Mouse (Mus musculus) cerebellum, postnatal 4 days (tissue): Measurements from ENCODE around the gene Cpd.
"Not testable (repeated sequence)": the region's sequence is repeated elsewhere in the genome, so short reads cannot be mapped to it uniquely, and the experiment has no call there.

Source experiments
- DNase-seq, 2 experiments: peaks; one replicate each; pipeline ENCODE4 v3.0.0; 2022; ENCODE audit warnings: low spot score in 2 of 2, mixed read lengths in 1 of 2

Cpd gene

DNA sequence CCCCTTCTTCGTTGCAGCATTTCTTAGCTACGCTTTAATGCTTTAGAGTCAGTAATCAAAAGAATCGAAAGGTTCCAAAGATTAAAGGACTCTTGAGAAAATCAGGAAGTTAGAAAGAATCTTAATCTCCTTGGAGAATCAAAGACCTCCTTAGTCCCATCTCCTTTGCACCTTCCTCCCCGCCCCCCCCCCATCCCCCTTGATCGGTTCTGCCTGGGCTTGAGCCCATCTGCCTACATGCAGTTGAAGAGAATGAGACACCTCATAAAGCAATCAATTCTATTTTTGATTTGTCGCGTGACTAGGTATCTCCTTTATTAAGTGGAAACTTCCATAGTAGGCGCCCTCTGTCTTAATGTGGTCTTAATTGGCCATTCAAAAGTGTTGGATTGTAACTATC is 536 bp upstream of the Cpd start:
- no peak for DNase-seq

- peak in 1 of 2 experiments; percentile 30 for DNase-seq
Measured at GRCm38 (mm10) chr11:76846011-76846877, 574 bp downstream of the Cpd start.

GRCm38 (mm10) chr11:76845275-76845980 is 1.4 kb downstream of the Cpd start:
- DNase-seq, result no peak

- no peak for DNase-seq
Measured at GRCm38 (mm10) chr11:76838573-76838972, 8.2 kb downstream of the Cpd start.

DNA sequence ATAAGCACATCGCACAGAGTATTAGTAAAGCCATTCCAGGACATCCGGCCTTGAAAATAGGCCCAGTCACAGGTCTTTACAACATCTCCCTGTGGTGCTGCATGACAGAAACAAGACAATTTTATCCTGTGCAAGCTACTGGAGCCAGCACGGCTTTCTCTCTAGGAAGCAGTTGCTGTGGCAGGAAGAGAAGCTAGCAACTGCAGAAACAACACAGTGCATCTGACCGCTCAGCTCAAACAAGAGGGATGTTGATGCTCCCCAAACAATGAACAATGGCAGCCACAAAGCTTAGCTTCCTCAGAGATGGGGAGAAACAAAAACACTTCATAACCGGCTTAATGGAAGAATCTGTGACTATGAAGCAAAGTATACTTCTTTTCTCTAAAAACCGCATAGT is 10.5 kb downstream of the Cpd start:
- DNase-seq, result no peak

DNA sequence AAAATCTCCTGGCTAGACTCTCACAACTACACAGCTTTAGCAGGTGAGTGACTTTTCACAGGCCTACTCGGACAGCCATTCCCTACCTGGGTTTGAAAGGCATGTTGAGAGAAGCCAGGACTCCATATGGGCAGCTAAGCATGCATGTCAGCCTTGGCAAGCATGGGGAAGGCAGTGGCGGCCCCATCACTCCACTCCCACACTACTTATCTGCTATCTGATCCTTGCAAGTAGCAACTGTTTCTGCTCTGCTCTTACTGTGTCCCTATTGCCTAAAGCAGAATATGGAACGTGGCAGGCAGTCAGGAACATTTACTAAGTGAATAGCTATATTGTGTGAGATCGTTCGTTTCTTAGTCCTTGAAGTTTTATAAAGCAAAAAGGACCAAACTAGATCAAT is 10.9 kb downstream of the Cpd start:
- no peak for DNase-seq

DNA sequence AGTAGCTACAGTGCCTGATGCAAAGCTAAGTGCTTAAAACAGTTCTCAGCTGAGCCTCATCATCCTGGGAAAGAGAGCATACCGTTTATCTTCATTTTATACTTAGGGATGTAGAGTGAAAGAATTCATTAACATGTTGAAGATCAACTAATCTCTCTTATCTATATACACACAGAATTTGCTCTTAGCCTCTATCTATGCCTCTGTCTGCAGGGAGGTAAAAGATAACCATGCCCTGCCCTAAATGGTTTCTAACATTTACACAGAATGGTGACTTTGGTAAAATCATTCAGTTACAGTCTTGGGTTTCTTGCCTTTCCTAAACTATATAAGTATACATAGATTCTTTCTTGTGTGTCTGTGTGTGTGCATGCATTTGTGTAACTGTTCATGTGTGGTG is 12.2 kb downstream of the Cpd start:
- no peak for DNase-seq

GRCm38 (mm10) chr11:76824885-76825265 is 21.9 kb downstream of the Cpd start:
- no peak for DNase-seq

DNA sequence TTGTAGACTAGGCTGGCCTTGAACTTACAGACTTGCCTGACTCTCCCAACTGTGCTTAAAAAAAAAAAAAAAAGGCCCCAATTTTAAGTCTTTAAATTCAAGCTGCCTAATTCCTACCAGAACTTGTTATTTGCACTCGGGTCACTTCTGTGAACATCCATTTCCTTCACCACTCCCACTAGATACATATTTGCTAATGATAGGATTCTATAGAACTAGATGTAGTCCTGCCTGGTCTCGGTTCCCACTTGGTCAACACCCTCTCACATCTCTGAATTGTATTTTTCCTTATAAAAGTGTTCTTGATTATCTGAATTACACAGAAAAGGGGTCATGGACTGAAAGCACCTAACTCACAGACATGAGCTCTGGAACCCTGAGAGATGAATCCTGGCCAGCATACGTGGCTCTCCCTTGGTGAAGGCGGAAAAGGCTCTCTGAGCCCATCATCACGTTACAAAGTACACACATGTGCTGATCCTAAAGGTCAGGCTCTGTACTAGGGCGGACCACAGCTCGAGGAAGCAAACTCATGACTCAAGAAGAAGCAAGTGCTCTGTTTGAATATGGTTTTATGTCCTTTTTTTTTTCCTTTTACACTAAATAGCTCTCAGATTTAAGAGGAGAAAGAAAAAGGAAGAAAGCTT is 22.5 kb downstream of the Cpd start:
- no peak for DNase-seq

GRCm38 (mm10) chr11:76823641-76824040 is 23.2 kb downstream of the Cpd start:
- DNase-seq, result no peak

GRCm38 (mm10) chr11:76821353-76821752 is 25.5 kb downstream of the Cpd start:
- DNase-seq, result no peak

DNA sequence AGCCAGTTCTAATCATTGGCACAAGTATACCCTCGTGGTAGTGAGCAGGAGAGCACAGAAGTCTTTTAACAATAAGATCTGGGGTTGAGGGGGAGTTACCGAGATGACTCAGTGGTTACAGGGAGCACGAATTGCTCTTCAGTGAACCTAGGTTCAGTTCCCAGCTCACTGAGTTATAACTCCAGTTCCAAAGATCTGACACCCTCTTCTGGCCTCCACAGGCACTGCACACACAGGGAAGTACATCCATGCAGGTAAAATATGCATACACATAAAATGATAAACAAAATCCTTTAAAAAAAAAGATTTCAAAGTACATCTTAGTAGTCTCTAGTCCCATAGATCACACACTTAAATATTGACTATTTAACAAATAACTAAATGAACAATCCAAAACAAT is 29.2 kb downstream of the Cpd start:
- DNase-seq, result no peak

DNA sequence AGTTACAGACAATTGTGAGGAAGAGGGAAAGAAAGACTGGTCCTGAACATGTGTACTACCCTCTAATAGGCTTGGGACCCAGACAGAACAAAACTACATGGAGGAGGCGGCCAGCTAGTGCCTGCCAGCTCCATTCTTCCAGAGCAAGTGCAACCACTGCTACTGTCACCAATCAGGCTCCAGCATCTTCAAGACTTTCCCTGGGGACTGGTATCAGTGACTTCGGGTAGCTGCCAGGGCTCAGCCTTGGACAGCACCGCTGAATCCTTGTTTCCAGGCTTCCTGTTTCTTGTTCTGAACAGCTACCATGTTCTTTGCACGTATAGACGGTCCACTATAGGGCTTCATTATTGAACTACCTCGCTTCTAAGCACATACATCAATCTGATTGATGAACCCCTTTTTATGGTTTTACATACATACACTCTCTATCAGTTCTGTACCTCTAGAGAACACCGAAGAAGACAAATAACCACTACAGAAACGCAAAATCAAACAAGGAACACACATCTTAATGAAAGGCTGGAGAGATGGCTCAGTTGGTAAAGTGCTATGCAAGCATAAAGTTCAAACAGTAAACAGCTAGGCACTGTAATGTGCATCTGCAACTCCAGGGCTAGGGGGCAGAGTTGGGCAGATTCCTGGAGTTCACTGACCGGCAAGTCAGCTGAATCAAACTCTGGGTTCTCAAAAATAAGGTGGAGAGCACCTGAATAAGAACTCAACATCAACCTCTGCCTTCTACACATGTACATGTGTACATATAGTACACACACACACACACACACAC is 35.9 kb downstream of the Cpd start:
- DNase-seq, result no peak

DNA sequence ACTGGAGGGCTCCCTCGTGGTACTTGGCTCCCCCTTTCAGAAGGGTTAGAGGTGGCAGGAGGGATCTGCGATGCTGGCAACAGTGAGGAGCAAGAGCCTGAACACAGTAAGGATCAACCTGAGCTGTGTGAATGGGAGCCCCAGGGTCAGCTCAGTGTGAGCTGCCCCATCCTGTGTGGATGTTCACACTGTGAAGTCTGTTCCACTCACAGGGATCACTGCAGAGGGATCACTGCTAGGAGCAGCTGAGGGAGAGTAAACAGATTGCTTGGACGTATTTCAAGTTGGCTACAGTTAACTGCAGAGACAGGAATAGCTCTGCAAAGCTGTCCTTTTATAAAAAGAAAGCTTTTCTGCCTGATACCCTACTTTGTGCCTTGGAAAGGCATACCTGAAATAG is 37.4 kb downstream of the Cpd start:
- no peak for DNase-seq

- no peak for DNase-seq
Measured at GRCm38 (mm10) chr11:76808550-76808949, 38.3 kb downstream of the Cpd start.

- DNase-seq, result no peak
Measured at GRCm38 (mm10) chr11:76807007-76807679, 39.7 kb downstream of the Cpd start.

GRCm38 (mm10) chr11:76806026-76806425 is 40.8 kb downstream of the Cpd start:
- DNase-seq, result no peak

DNA sequence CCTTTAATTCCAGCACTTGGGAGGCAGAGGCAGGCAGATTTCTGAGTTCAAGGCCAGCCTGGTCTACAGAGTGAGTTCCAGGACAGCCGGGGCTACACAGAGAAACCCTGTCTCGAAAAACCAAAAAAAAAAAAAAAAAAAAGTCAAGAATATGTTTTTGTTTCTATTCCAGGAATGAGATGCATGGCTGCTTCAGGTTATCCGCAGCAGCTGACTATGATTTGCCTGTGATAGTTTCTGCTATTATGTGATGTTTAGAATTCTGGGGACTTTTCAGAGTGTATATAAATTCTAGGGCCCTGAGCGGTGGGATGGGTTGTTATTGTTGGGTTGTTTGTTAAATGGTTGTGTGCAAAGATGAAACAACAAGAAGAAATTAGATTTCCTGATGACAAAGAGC is 41.7 kb downstream of the Cpd start:
- not testable (repeated sequence) for DNase-seq

- no peak for DNase-seq
Measured at GRCm38 (mm10) chr11:76803266-76803665, 43.6 kb downstream of the Cpd start.

- DNase-seq, result no peak
Measured at GRCm38 (mm10) chr11:76797236-76797635, 49.6 kb downstream of the Cpd start.

DNA sequence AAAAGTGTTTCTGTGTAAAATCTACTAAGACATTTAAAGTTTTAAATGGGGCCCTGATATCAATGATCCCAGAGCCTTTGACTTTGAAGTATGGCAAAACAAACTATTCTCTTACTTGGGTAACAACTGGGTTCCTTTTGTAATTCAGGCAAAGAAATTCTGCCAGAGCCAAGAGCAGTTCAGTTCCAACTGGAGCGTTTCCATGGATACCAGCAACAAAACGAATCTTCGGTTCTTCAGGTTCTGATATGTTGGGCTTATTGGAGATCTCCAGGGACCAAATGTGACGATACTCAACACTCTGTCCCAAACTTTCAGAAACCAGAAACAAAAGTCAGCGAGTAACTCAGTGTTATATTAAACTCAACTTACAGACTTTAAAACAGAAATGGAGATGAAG is 51.5 kb downstream of the Cpd start:
- no peak for DNase-seq
